ENCODE assay signal across 12 mouse cellular contexts in the genomic region with DNA sequence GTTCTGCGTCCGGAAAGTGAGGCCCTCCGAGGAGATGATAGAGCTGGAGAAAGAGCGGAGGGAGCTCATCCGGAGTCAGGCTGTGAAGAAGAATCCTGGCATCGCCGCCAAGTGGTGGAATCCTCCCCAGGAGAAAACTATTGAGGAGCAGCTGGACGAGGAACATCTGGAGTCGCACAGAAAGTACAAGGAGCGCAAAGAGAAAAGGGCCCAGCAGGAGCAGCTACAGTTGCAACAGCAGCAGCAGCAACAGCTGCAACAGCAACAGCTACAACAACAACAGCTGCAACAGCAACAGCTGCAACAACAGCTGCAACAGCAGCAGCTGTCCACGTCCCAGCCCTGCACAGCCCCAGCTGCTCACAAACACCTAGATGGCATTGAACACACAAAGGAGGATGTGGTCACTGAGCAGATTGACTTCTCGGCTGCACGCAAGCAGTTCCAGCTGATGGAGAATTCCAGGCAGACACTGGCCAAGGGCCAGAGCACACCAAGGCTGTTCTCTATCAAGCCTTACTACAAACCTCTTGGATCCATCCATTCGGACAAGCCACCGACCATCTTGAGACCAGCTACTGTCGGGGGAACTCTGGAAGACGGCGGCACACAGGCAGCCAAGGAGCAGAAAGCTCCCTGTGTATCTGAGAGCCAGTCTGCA.
DNase-seq lines count a peak whose midpoint lies in the region; ATAC-seq and TF ChIP-seq lines count a peak whose summit lies in the region.
"Had no signal": no experiment of that assay in that cellular context is flagged by ENCODE, and none has a peak within 500 bp of the region (broad histone marks: within the 10 kb centered on the region; RNA-seq: fewer than 3 reads in every experiment).

No protein-coding gene starts in this region.

- no peak for TF ChIP-seq EP300 in stomach, postnatal 0 days (optimal IDR thresholded peaks at IDR 0.05)

- H3K27ac ChIP-seq in embryonic facial prominence, embryonic 14.5 days (replicated peaks; ENCODE audit: low read depth, low read length): no peak overlapping the region
- H3K27ac ChIP-seq in embryonic facial prominence, embryonic 10.5 days (replicated peaks): no peak overlapping the region
- H3K27ac ChIP-seq in lung, embryonic 14.5 days (ENCODE audit: low read depth): no peak overlapping the region
- H3K27ac ChIP-seq in intestine, embryonic 15.5 days: no peak overlapping the region
- H3K27ac ChIP-seq in stomach, postnatal 0 days (replicated peaks): no peak overlapping the region
- H3K27ac ChIP-seq: heart, embryonic 13.5 days; limb, embryonic 15.5 days had no signal

- no peak for ATAC-seq in embryonic facial prominence, embryonic 14.5 days (ENCODE audit: low read depth)
- ATAC-seq in lung, embryonic 14.5 days (ENCODE audit: insufficient read depth): peak; percentile 86
- 0 out of 2 replicates have a peak, but pooled peaks have one; percentile 31 for ATAC-seq in intestine, embryonic 15.5 days
- no peak for ATAC-seq in stomach, postnatal 0 days (ENCODE audit: low FRiP score, low TSS enrichment)
- no peak for ATAC-seq in frontal cortex, adult (ENCODE audit: low TSS enrichment)
- ATAC-seq: inflammation-experienced regulatory T-cells, adult 6 months had no signal

- WGBS in embryonic facial prominence, embryonic 14.5 days: 84% methylated on average over 18 of the region's 18 CpGs
- WGBS in embryonic facial prominence, embryonic 10.5 days: 90% methylated on average over 18 of the region's 18 CpGs
- WGBS in lung, embryonic 14.5 days: 65% methylated on average over 18 of the region's 18 CpGs
- WGBS in lung, adult 2 months: 61% methylated on average over 18 of the region's 18 CpGs
- WGBS in intestine, embryonic 15.5 days: 77% methylated on average over 18 of the region's 18 CpGs
- WGBS in stomach, postnatal 0 days: 71% methylated on average over 18 of the region's 18 CpGs

- no peak overlapping the region for H3K9ac ChIP-seq in embryonic facial prominence, embryonic 14.5 days (ENCODE audit: low read depth, low read length)
- H3K9ac ChIP-seq in lung, embryonic 14.5 days: no peak overlapping the region
- H3K9ac ChIP-seq in intestine, embryonic 15.5 days: no peak overlapping the region
- no peak overlapping the region; the same call in 1 of the 2 replicates for H3K9ac ChIP-seq in stomach, postnatal 0 days (ENCODE audit: low read length)
- H3K9ac ChIP-seq: heart, embryonic 13.5 days; limb, embryonic 15.5 days had no signal

- H3K27me3 ChIP-seq in embryonic facial prominence, embryonic 14.5 days (replicated peaks; ENCODE audit: control insufficient read depth, insufficient read depth, low read length): no peaks in the 10 kb centered on the region
- H3K27me3 ChIP-seq in embryonic facial prominence, embryonic 10.5 days (replicated peaks; ENCODE audit: low read depth, poor library complexity, severe bottlenecking): no peaks in the 10 kb centered on the region
- H3K27me3 ChIP-seq in lung, embryonic 14.5 days (ENCODE audit: insufficient read depth, low read length): no peaks in the 10 kb centered on the region
- no peaks in the 10 kb centered on the region for H3K27me3 ChIP-seq in intestine, embryonic 15.5 days (replicated peaks)
- no peaks in the 10 kb centered on the region for H3K27me3 ChIP-seq in stomach, postnatal 0 days (ENCODE audit: control insufficient read depth, insufficient read depth, low read length)
- H3K27me3 ChIP-seq: heart, embryonic 13.5 days; limb, embryonic 15.5 days had no signal

- no peaks in the 10 kb centered on the region for H3K9me3 ChIP-seq in embryonic facial prominence, embryonic 14.5 days (ENCODE audit: control insufficient read depth, low read length)
- no peaks in the 10 kb centered on the region for H3K9me3 ChIP-seq in embryonic facial prominence, embryonic 10.5 days
- no peaks in the 10 kb centered on the region for H3K9me3 ChIP-seq in lung, embryonic 14.5 days (ENCODE audit: low read depth, low read length)
- H3K9me3 ChIP-seq in intestine, embryonic 15.5 days: no peaks in the 10 kb centered on the region
- no peaks in the 10 kb centered on the region for H3K9me3 ChIP-seq in stomach, postnatal 0 days (ENCODE audit: control insufficient read depth, low read length)
- H3K9me3 ChIP-seq: heart, embryonic 13.5 days; limb, embryonic 15.5 days had no signal

- H3K36me3 ChIP-seq in embryonic facial prominence, embryonic 14.5 days (ENCODE audit: control insufficient read depth, insufficient read depth, low read length): peaks cover 46% of the 10 kb centered on the region
- peaks cover 83% of the 10 kb centered on the region for H3K36me3 ChIP-seq in embryonic facial prominence, embryonic 10.5 days (replicated peaks)
- H3K36me3 ChIP-seq in lung, embryonic 14.5 days (ENCODE audit: insufficient read depth): peaks cover 69% of the 10 kb centered on the region
- H3K36me3 ChIP-seq in intestine, embryonic 15.5 days: peaks cover 33% of the 10 kb centered on the region
- H3K36me3 ChIP-seq in stomach, postnatal 0 days (ENCODE audit: control insufficient read depth, insufficient read depth, low read length): peaks cover 28% of the 10 kb centered on the region

- peaks cover 6% of the 10 kb centered on the region for H3K4me1 ChIP-seq in embryonic facial prominence, embryonic 14.5 days (ENCODE audit: control insufficient read depth, insufficient read depth, low read length)
- H3K4me1 ChIP-seq in embryonic facial prominence, embryonic 10.5 days: peaks cover 18% of the 10 kb centered on the region
- no peaks in the 10 kb centered on the region for H3K4me1 ChIP-seq in lung, embryonic 14.5 days (ENCODE audit: insufficient read depth)
- peaks cover 34% of the 10 kb centered on the region for H3K4me1 ChIP-seq in lung, adult 2 months (ENCODE audit: control insufficient read depth, insufficient read depth, low read length)
- H3K4me1 ChIP-seq in intestine, embryonic 15.5 days (replicated peaks): peaks cover 14% of the 10 kb centered on the region
- 0 out of 2 replicates have a peak, but pooled peaks cover 4% of the 10 kb centered on the region for H3K4me1 ChIP-seq in stomach, postnatal 0 days (replicated peaks; ENCODE audit: control insufficient read depth, insufficient read depth)

- TF ChIP-seq CTCF in lung, embryonic 14.5 days (IDR thresholded peaks at IDR 0.05; ENCODE audit: low read depth): peak; percentile 40
- TF ChIP-seq CTCF in lung, adult 2 months (IDR thresholded peaks at IDR 0.05; ENCODE audit: insufficient read depth, low read length): no peak
- peak; percentile 10; the same call in 1 of the 2 replicates for TF ChIP-seq CTCF in stomach, postnatal 0 days (IDR thresholded peaks at IDR 0.05; ENCODE audit: low read depth)

- DNase-seq in embryonic facial prominence, embryonic 14.5 days (ENCODE audit: low spot score): peak; percentile 11
- no peak for DNase-seq in embryonic facial prominence, embryonic 10.5 days (ENCODE audit: low spot score)
- peak; percentile 83 for DNase-seq in lung, embryonic 14.5 days
- no peak for DNase-seq in lung, adult 2 months
- no peak for DNase-seq in stomach, postnatal 0 days (ENCODE audit: low spot score)
- DNase-seq in yolk sac, embryonic 10.5 days (ENCODE audit: low spot score): no peak
- DNase-seq: cerebellum, adult 11 months had no signal

- no peak overlapping the region for H3K4me2 ChIP-seq in embryonic facial prominence, embryonic 14.5 days (ENCODE audit: low read depth, low read length)
- H3K4me2 ChIP-seq in lung, embryonic 14.5 days: no peak overlapping the region
- no peak overlapping the region for H3K4me2 ChIP-seq in intestine, embryonic 15.5 days (replicated peaks)
- H3K4me2 ChIP-seq in stomach, postnatal 0 days (replicated peaks; ENCODE audit: low read depth): no peak overlapping the region
- H3K4me2 ChIP-seq: heart, embryonic 13.5 days; limb, embryonic 15.5 days had no signal

- H3K4me3 ChIP-seq in embryonic facial prominence, embryonic 14.5 days (ENCODE audit: low read depth, low read length): no peak overlapping the region
- no peak overlapping the region for H3K4me3 ChIP-seq in embryonic facial prominence, embryonic 10.5 days
- no peak overlapping the region for H3K4me3 ChIP-seq in lung, embryonic 14.5 days (ENCODE audit: low read depth, low read length)
- H3K4me3 ChIP-seq in lung, adult 2 months (replicated peaks; ENCODE audit: extremely low read depth, low read depth, low read length): no peak overlapping the region
- H3K4me3 ChIP-seq in intestine, embryonic 15.5 days (replicated peaks): no peak overlapping the region
- no peak overlapping the region for H3K4me3 ChIP-seq in stomach, postnatal 0 days (ENCODE audit: low read depth, low read length)
- H3K4me3 ChIP-seq: heart, embryonic 13.5 days; limb, embryonic 15.5 days had no signal

- no peak for TF ChIP-seq POLR2A in lung, adult 2 months (IDR thresholded peaks at IDR 0.05; ENCODE audit: borderline replicate concordance, extremely low read depth, low read depth, low read length)

Comparison
In these comparisons a context has a peak if more than half of its experiments do, and no peak if none do; other contexts are left out.
1. DNase-seq: peak in embryonic facial prominence, embryonic 14.5 days (single experiment) and lung, embryonic 14.5 days (single experiment); none in embryonic facial prominence, embryonic 10.5 days (single experiment), lung, adult 2 months (single experiment), stomach, postnatal 0 days (single experiment) and yolk sac, embryonic 10.5 days (single experiment).
2. ATAC-seq: peak in lung, embryonic 14.5 days (single experiment) and intestine, embryonic 15.5 days (single experiment); none in embryonic facial prominence, embryonic 14.5 days (single experiment), stomach, postnatal 0 days (single experiment) and frontal cortex, adult (single experiment).